Comparison of ENCODE assay signal across 8 mouse cellular contexts in the genomic region with DNA sequence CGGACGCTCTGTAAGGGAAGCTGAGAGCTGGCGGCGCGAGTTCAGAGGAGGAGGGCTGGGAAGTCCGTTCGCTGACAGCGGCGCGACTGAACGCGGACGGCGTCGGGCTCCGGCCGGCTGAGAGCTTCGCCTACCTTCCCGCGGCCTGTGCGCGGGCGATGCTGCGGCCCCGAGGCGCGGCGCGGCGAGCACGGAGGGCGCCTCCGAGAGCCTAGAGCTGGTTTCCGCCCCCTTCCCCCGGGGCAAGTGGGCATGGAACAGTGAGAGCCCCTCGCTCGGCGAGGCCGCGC. TPM values are rescaled to one million over a fixed set of nuclear protein-coding genes. Genes with fewer than 3 reads are reported as not detected.
DNase-seq lines count a peak whose midpoint lies in the region; ATAC-seq and TF ChIP-seq lines count a peak whose summit lies in the region.

No protein-coding gene starts in this region.

- no peak for TF ChIP-seq CTCF in bone marrow macrophage, adult 2 months (IDR thresholded peaks at IDR 0.05; ENCODE audit: low read depth, low read length)

- H3K4me2 ChIP-seq in kidney, embryonic 15.5 days, result peak overlapping the region; percentile 93
- peak overlapping the region; percentile 99 for H3K4me2 ChIP-seq in hindbrain, embryonic 15.5 days
- peak overlapping the region; percentile 97 for H3K4me2 ChIP-seq in midbrain, embryonic 14.5 days (ENCODE audit: low read length)

- peak overlapping the region; percentile 54 for H3K9ac ChIP-seq in kidney, embryonic 15.5 days
- H3K9ac ChIP-seq in hindbrain, embryonic 15.5 days, result peak overlapping the region; percentile 46
- peak overlapping the region; percentile 61 for H3K9ac ChIP-seq in midbrain, embryonic 14.5 days (replicated peaks; ENCODE audit: low read length)

- peak overlapping the region; percentile 69 for H3K4me3 ChIP-seq in kidney, embryonic 15.5 days (replicated peaks)
- H3K4me3 ChIP-seq in bone marrow macrophage, adult 2 months (ENCODE audit: insufficient read depth, low read length), result peak overlapping the region; percentile 57
- H3K4me3 ChIP-seq in hindbrain, embryonic 15.5 days, result peak overlapping the region; percentile 71
- H3K4me3 ChIP-seq in midbrain, embryonic 14.5 days (replicated peaks; ENCODE audit: low read depth, low read length), result peak overlapping the region; percentile 64

- H3K27ac ChIP-seq in kidney, embryonic 15.5 days, result peak overlapping the region; percentile 88
- no peak overlapping the region for H3K27ac ChIP-seq in bone marrow macrophage, adult 2 months (ENCODE audit: insufficient read depth, low read depth, low read length)
- peak overlapping the region; percentile 64 for H3K27ac ChIP-seq in hindbrain, embryonic 15.5 days (replicated peaks)
- H3K27ac ChIP-seq in midbrain, embryonic 14.5 days (replicated peaks; ENCODE audit: low read depth, low read length), result peak overlapping the region; percentile 67

- ATAC-seq in kidney, embryonic 15.5 days (replicated peaks; ENCODE audit: low FRiP score), result peak; percentile 73
- peak; percentile 57; the same call in 1 of the 2 replicates for ATAC-seq in hindbrain, embryonic 15.5 days (ENCODE audit: low FRiP score, low read depth)
- peak; percentile 52 for ATAC-seq in midbrain, embryonic 14.5 days (ENCODE audit: low FRiP score, low TSS enrichment)

- H3K36me3 ChIP-seq in kidney, embryonic 15.5 days, result no peaks in the 10 kb centered on the region
- H3K36me3 ChIP-seq in hindbrain, embryonic 15.5 days, result no peaks in the 10 kb centered on the region
- H3K36me3 ChIP-seq in midbrain, embryonic 14.5 days (ENCODE audit: control insufficient read depth, insufficient read depth, low read length), result no peaks in the 10 kb centered on the region

- peaks cover 32% of the 10 kb centered on the region for H3K27me3 ChIP-seq in kidney, embryonic 15.5 days
- H3K27me3 ChIP-seq in hindbrain, embryonic 15.5 days, result peaks cover 4% of the 10 kb centered on the region; the same call in 1 of the 2 replicates
- H3K27me3 ChIP-seq in midbrain, embryonic 14.5 days (ENCODE audit: control insufficient read depth, insufficient read depth, low read length), result no peaks in the 10 kb centered on the region

- H3K4me1 ChIP-seq in kidney, embryonic 15.5 days, result peaks cover 41% of the 10 kb centered on the region
- peaks cover 16% of the 10 kb centered on the region for H3K4me1 ChIP-seq in bone marrow macrophage, adult 2 months (ENCODE audit: control insufficient read depth, insufficient read depth, low read length)
- H3K4me1 ChIP-seq in hindbrain, embryonic 15.5 days (replicated peaks), result peaks cover 47% of the 10 kb centered on the region
- peaks cover 28% of the 10 kb centered on the region for H3K4me1 ChIP-seq in midbrain, embryonic 14.5 days (ENCODE audit: control insufficient read depth, insufficient read depth, low read length)

- under 1% methylated on average over 40 of the region's 40 CpGs for WGBS in kidney, embryonic 15.5 days
- WGBS in hindbrain, embryonic 15.5 days, result under 1% methylated on average over 38 of the region's 40 CpGs
- under 1% methylated on average over 40 of the region's 40 CpGs for WGBS in midbrain, embryonic 14.5 days

- DNase-seq in kidney, adult 8-10 months, result no peak
- no peak for DNase-seq in midbrain, embryonic 14.5 days
- no peak for DNase-seq in MN1 (ENCODE audit: low spot score)
- DNase-seq in cerebellum, adult 11-12 months, result no peak
- DNase-seq in gastrocnemius, postnatal 25 days, result no peak

- H3K9me3 ChIP-seq in kidney, embryonic 15.5 days (replicated peaks), result no peaks in the 10 kb centered on the region
- H3K9me3 ChIP-seq in hindbrain, embryonic 15.5 days, result no peaks in the 10 kb centered on the region
- no peaks in the 10 kb centered on the region for H3K9me3 ChIP-seq in midbrain, embryonic 14.5 days (ENCODE audit: control insufficient read depth, low read length)

- no peak for TF ChIP-seq POLR2A in bone marrow macrophage, adult 2 months (IDR thresholded peaks at IDR 0.05; ENCODE audit: borderline replicate concordance, low read depth, low read length)

RNA-seq across cellular contexts. Expression of gene Abtb2, which starts 0.3 kb away (rescaled TPM):
- 7.7 and 8.4 TPM in 2 replicates for polyA plus RNA-seq in kidney, embryonic 15.5 days (2015; fragmentation: Nextera tagmentation; extraction: Ambion mirVana)
- 0.32 and 0.36 TPM in 2 replicates for polyA plus RNA-seq in bone marrow macrophage, adult 2 months (2012; ENCODE audit: insufficient read depth, insufficient read length, missing spikeins)
- 12.5 and 13.2 TPM in 2 replicates for polyA plus RNA-seq in hindbrain, embryonic 15.5 days (2015; fragmentation: Nextera tagmentation; extraction: Ambion mirVana)
- 8.3 and 10.2 TPM in 2 replicates for polyA plus RNA-seq in midbrain, embryonic 14.5 days (2014; fragmentation: Nextera tagmentation; extraction: Ambion mirVana)
- total RNA-seq in gastrocnemius, postnatal 25 days (2021), result 1 to 10 TPM; 7.5 to 9.2 TPM
